Mouse (Mus musculus): ENCODE results near the gene Lkaaear1.

DNA sequence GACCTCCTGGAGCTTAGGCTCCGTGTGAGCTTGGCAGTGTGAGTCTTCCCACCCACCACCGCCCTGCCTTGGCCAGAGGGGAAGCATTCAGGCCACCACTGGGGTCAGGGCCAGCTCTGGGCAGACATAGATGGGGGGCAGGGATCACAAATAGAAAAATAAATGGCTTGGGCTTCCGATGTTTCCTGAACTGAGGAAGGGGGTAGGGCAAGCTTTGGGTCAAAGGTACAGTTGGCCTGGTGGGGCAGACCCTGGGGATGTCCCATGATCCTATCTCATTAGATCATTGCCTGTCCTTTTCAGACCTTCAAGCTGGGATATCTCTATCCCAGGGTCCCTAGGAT lies 20.5 kb downstream of the Lkaaear1 start:
- TF ChIP-seq CTCF (IDR thresholded peaks at IDR 0.05 in 2 of 3, conservative IDR thresholded peaks at IDR 0.05 in 1 of 3; ENCODE audit: control insufficient read depth in 1 of 3, insufficient read depth in 1 of 3, low read depth in 2 of 3, low read length in 3 of 3, poor library complexity in 1 of 3, severe bottlenecking in 1 of 3) (no peak), SIN3A (IDR thresholded peaks at IDR 0.05; ENCODE audit: low read length) (no peak), POLR2A (IDR thresholded peaks at IDR 0.05; ENCODE audit: control insufficient read depth in 1 of 2, insufficient read depth in 1 of 2, low read depth in 1 of 2, low read length in 2 of 2, poor library complexity in 1 of 2) (no peak), GATA1 (IDR thresholded peaks at IDR 0.05; ENCODE audit: low read depth, low read length) (no peak), POLR2AphosphoS2 (IDR thresholded peaks at IDR 0.05; ENCODE audit: low read length) (no peak), JUND (IDR thresholded peaks at IDR 0.05; ENCODE audit: low read depth, low read length) (no peak), EP300 (IDR thresholded peaks at IDR 0.05; ENCODE audit: low read depth in 1 of 2, low read length in 2 of 2) (no peak), HCFC1 (IDR thresholded peaks at IDR 0.05; ENCODE audit: low read depth, low read length) (no peak), TAL1 (IDR thresholded peaks at IDR 0.05; ENCODE audit: low read length) (no peak), MYB (IDR thresholded peaks at IDR 0.05; ENCODE audit: low read depth, low read length) (no peak)

Data from MEL (cell line).